ENCODE assay signal across 8 mouse cellular contexts in the genomic region with DNA sequence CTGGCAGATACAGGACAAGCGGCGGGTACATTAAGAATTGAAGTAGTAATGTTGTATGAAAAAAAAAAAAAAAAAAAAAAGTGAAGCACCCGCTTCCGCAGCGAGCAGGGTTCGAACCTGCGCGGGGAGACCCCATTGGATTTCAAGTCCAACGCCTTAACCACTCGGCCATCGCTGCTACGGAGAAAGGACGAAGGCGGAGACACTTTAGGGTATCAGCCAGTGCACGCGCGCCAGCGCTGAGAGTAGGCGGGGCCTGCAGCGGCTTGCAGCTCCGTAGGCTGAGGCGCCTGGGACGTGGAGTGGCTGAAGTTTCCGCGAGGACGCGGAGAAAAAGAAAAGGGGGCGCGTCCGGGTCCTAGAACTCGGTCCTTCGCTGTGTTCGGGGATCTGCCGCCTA. TPM values are rescaled to one million over a fixed set of nuclear protein-coding genes. Genes with fewer than 3 reads are reported as not detected.
A peak's percentile ranks its signal among the peaks of the same experiment; 100 is the strongest.
DNase-seq lines count a peak whose midpoint lies in the region; ATAC-seq lines count a peak whose summit lies in the region.

No protein-coding gene starts in this region.

- H3K4me2 ChIP-seq in hindbrain, embryonic 16.5 days (ENCODE audit: low read length), result peak overlapping the region; percentile 93

- H3K4me1 ChIP-seq in hindbrain, embryonic 16.5 days (ENCODE audit: control insufficient read depth, insufficient read depth, low read depth, low read length), result no peaks in the 10 kb centered on the region

- H3K27me3 ChIP-seq in hindbrain, embryonic 16.5 days (replicated peaks; ENCODE audit: control insufficient read depth, insufficient read depth, low read length), result no peaks in the 10 kb centered on the region

- H3K9ac ChIP-seq in hindbrain, embryonic 16.5 days (ENCODE audit: low read depth, low read length), result peak overlapping the region; percentile 77

- H3K9me3 ChIP-seq in hindbrain, embryonic 16.5 days (ENCODE audit: control insufficient read depth, low read length), result no peaks in the 10 kb centered on the region

- WGBS in hindbrain, embryonic 16.5 days, result under 1% methylated on average over 30 of the region's 34 CpGs
- WGBS in macrophage (ENCODE audit: missing documents), result 2% methylated on average over 34 of the region's 34 CpGs

- H3K79me2 ChIP-seq in macrophage (ENCODE audit: inconsistent target), result no peaks in the 10 kb centered on the region

- peak overlapping the region; percentile 88 for H3K4me3 ChIP-seq in hindbrain, embryonic 16.5 days (ENCODE audit: low read length)
- H3K4me3 ChIP-seq in macrophage (ENCODE audit: inconsistent target), result peak overlapping the region; percentile 59

- no peaks in the 10 kb centered on the region for H3K36me3 ChIP-seq in hindbrain, embryonic 16.5 days (ENCODE audit: control insufficient read depth, insufficient read depth, low read length)
- no peaks in the 10 kb centered on the region for H3K36me3 ChIP-seq in macrophage (ENCODE audit: inconsistent target)

- H3K27ac ChIP-seq in hindbrain, embryonic 16.5 days (ENCODE audit: low read depth, low read length), result peak overlapping the region; percentile 83
- H3K27ac ChIP-seq in macrophage, result no peak overlapping the region

- peak; percentile 93 for ATAC-seq in hindbrain, embryonic 16.5 days

- DNase-seq in WW6 (ENCODE audit: low read depth, low spot score), result peak; percentile 90
- DNase-seq in cerebellum, postnatal 4 days (ENCODE audit: low spot score in 2 of 2), result peak; percentile 100
- DNase-seq in gastrocnemius, adult 18-20 months (ENCODE audit: low spot score), result peak; percentile 98
- DNase-seq in left cerebral cortex, adult 18-20 months (ENCODE audit: low spot score in 2 of 2), result peak; percentile 99
- DNase-seq in right cerebral cortex, adult 18-20 months, result peak; percentile 98
- DNase-seq in urinary bladder, postnatal 10 days (ENCODE audit: low spot score), result peak; percentile 98

RNA-seq across cellular contexts. Expression of a gene that starts 0.5 kb away (rescaled TPM):
- 10 to 100 TPM; 22.0 to 26.9 TPM for total RNA-seq in gastrocnemius, adult 18-20 months (2021)
- 1.8 and 2.3 TPM in 2 replicates for polyA plus RNA-seq in hindbrain, embryonic 16.5 days (2015; fragmentation: Nextera tagmentation; extraction: Ambion mirVana)
- total RNA-seq in left cerebral cortex, adult 18-20 months (2021), result 1 to 10 TPM; 1.8 to 2.4 TPM
- not detected for total RNA-seq in macrophage (2018; cell fraction: chromatin; rRNA removed)
- not detected for total RNA-seq in macrophage (2018; cell fraction: cytosol; rRNA removed)
- under 1 TPM in 1 of 26 experiments, not detected in 25; 0.33 TPM for total RNA-seq in macrophage (2018; cell fraction: nucleus; rRNA removed)
- not detected in 3 replicates for polyA plus RNA-seq in macrophage (2018)

RNA-seq across cellular contexts. Expression of a gene that starts 7.8 kb away (rescaled TPM):
- total RNA-seq in gastrocnemius, adult 18-20 months (2021), result not detected
- polyA plus RNA-seq in hindbrain, embryonic 16.5 days (2015; fragmentation: Nextera tagmentation; extraction: Ambion mirVana), result not detected in 2 replicates
- not detected for total RNA-seq in left cerebral cortex, adult 18-20 months (2021)
- total RNA-seq in macrophage (2018; cell fraction: chromatin; rRNA removed), result not detected
- not detected for total RNA-seq in macrophage (2018; cell fraction: cytosol; rRNA removed)
- total RNA-seq in macrophage (2018; cell fraction: nucleus; rRNA removed), result not detected
- polyA plus RNA-seq in macrophage (2018), result not detected in 3 replicates

RNA-seq across cellular contexts. Expression of a gene that starts 47.1 kb away (rescaled TPM):
- 10 to 100 TPM; 21.7 to 25.1 TPM for total RNA-seq in gastrocnemius, adult 18-20 months (2021)
- polyA plus RNA-seq in hindbrain, embryonic 16.5 days (2015; fragmentation: Nextera tagmentation; extraction: Ambion mirVana), result 18.1 and 22.8 TPM in 2 replicates
- 10 to 100 TPM; 26.2 to 31.6 TPM for total RNA-seq in left cerebral cortex, adult 18-20 months (2021)
- 1 to 10 TPM; 1.3 to 8.2 (median 2.5) TPM for total RNA-seq in macrophage (2018; cell fraction: chromatin; rRNA removed)
- 10 to 100 TPM in 9 of 26 experiments, 1 to 10 TPM in 17; 5.4 to 18.1 (median 9.7) TPM for total RNA-seq in macrophage (2018; cell fraction: cytosol; rRNA removed)
- 1 to 10 TPM; 1.1 to 5.8 (median 3.2) TPM for total RNA-seq in macrophage (2018; cell fraction: nucleus; rRNA removed)
- 9.2 to 14.2 TPM (median 9.3 TPM) in 3 replicates for polyA plus RNA-seq in macrophage (2018)

RNA-seq across cellular contexts. Expression of a gene that starts 47.9 kb away (rescaled TPM):
- total RNA-seq in gastrocnemius, adult 18-20 months (2021), result 1 to 10 TPM; 6.8 to 8.1 TPM
- polyA plus RNA-seq in hindbrain, embryonic 16.5 days (2015; fragmentation: Nextera tagmentation; extraction: Ambion mirVana), result 2.3 and 3.4 TPM in 2 replicates
- total RNA-seq in left cerebral cortex, adult 18-20 months (2021), result 10 to 100 TPM; 15.1 to 16.6 TPM
- total RNA-seq in macrophage (2018; cell fraction: chromatin; rRNA removed), result 100 to 1,000 TPM in 3 of 26 experiments, 10 to 100 TPM in 23; 23.5 to 168 (median 58.2) TPM
- 10 to 100 TPM in 22 of 26 experiments, 1 to 10 TPM in 4; 8.6 to 39.6 (median 15.8) TPM for total RNA-seq in macrophage (2018; cell fraction: cytosol; rRNA removed)
- total RNA-seq in macrophage (2018; cell fraction: nucleus; rRNA removed), result 100 to 1,000 TPM in 3 of 26 experiments, 10 to 100 TPM in 23; 25.1 to 141 (median 49.8) TPM
- 10.9 to 13.4 TPM (median 13.3 TPM) in 3 replicates for polyA plus RNA-seq in macrophage (2018)

Comparison
In these comparisons a context has a peak if more than half of its experiments do, and no peak if none do; other contexts are left out.
1. RNA of a gene that starts 0.5 kb away (total RNA-seq): 22.0 to 26.9 TPM in gastrocnemius, adult 18-20 months; 1.8 to 2.4 TPM in left cerebral cortex, adult 18-20 months; every median in the first group is over 4 times any median in the second.
2. Peak in every context shown above with its lines, with median percentiles within 50 percentile points of each other: DNase-seq.